Mouse (Mus musculus): ENCODE measurements at regions not wholly inside any gene's neighbourhood (a gene's known extent, or its start where the extent isn't known, plus 50 kb on each side); places are given as distances from the start of the nearest gene placed in this dataset.

DNA sequence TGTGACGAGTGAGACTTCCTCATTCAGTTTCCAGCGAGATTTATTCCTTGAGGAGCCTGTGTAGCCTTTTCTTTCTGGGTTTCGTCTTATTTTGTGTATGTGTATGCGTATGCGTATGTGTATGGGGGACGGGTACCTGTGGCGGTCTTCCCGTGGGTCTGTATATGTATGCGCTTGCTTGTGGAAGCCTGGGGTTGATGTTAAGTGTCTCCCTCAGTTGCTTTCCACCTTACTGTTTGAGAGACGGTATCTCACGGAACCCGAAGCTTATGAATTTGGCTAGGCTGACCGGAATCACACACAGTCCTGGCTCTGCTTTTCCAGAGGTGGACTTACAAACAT, 87.1 kb downstream of the Ankrd50 start:
- in situ Hi-C loops (cut with MboI, MseI), result no loop called here

- in situ Hi-C loops (cut with MboI, MseI), result no loop called here
Observed at GRCm38 (mm10) chr3:38396760-38397614, 87.7 kb downstream of the Ankrd50 start.

DNA sequence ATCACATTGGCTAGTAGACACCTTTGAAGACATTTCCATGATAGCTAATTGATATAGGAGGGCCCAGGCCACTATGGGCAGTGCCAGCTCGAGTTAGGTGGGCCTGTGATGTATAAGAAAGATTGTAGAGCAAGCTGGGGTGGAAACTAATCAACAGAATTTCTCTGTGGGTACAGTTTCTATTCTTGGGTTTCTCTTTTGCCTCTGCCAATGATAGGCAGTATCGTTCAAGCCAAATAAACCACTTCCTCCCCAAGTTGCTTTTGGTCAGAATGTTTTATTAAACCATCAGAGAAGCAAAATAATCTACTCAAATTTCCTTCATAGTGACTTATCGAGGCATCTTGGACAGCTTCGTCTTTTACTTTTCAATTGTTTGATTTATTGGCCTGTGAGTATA, 90.3 kb downstream of the Ankrd50 start:
- in situ Hi-C loops (cut with MboI, MseI), result no loop called here

- in situ Hi-C loops (cut with MboI, MseI), result no loop called here
Observed at GRCm38 (mm10) chr3:38389647-38390046, 95.0 kb downstream of the Ankrd50 start.

- in situ Hi-C loops (cut with MboI, MseI), result no loop called here
Observed at GRCm38 (mm10) chr3:38388961-38389360, 95.7 kb downstream of the Ankrd50 start.

GRCm38 (mm10) chr3:38382743-38383142, 101.9 kb downstream of the Ankrd50 start:
- in situ Hi-C loops (cut with MboI, MseI), result no loop called here

DNA sequence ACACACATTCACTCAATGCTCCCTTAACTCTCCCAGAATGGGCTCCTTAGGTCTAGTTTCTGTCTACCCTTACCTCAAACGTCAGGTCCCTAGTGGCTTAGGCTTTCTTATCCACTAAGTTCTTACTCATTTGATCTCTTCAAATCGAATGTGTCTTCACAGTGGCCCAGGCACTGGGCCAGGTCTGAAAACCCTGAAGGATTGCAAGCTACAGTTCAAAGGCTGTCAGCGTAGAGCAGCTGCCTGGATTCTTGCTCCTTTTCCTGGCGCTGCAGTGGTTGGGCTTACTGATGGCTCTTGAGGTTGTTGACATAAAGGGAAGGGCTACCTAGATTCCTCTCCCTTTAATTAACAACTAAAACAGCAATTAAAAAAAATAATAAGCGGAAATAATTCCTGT, 103.0 kb downstream of the Ankrd50 start:
- in situ Hi-C loops (cut with MboI, MseI), result no loop called here

DNA sequence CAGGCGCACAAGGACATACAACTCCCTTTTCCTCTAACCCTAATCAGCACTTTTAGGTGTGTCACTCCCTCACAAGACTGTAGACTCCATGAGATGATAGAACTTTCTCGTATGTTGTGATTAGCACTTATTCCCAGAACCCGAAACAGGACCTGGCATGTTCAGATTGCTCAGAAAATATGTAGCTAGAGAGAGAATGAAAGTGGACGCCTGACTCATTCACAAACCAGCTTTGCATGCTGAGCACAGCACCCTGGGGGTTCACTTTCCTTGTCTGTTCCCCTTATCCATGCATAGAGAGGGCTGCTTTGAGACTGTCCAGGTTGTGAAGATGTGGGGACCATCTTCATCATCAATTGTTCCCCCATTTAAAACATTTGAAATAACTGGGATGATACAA, 111.0 kb downstream of the Ankrd50 start:
- in situ Hi-C loops (cut with MboI, MseI), result no loop called here

DNA sequence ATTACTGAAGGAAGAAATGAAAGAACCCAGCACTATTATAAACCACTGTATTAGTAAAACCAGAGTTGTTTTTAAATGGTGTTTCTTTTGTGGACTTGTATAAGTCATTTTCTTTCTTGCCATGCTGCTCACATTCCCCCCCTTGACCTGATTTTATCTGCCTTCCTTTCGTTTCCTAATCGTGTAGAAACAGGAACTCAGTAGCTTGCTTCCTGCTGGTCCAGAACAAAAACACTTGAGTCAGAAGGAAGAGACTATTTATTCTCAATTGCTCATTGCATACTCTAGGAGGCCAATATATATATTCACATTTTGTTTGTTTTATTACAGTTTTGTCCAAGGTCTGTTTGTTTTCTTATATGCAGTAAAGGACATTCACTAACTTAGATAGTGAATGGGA, 112.9 kb downstream of the Ankrd50 start:
- in situ Hi-C loops (cut with MboI, MseI), result no loop called here

- in situ Hi-C loops (cut with MboI, MseI), result no loop called here
Observed at GRCm38 (mm10) chr3:38363888-38364287, 120.8 kb downstream of the Ankrd50 start.

GRCm38 (mm10) chr3:38361411-38361810, 123.2 kb downstream of the Ankrd50 start:
- in situ Hi-C loops (cut with MboI, MseI), result no loop called here

DNA sequence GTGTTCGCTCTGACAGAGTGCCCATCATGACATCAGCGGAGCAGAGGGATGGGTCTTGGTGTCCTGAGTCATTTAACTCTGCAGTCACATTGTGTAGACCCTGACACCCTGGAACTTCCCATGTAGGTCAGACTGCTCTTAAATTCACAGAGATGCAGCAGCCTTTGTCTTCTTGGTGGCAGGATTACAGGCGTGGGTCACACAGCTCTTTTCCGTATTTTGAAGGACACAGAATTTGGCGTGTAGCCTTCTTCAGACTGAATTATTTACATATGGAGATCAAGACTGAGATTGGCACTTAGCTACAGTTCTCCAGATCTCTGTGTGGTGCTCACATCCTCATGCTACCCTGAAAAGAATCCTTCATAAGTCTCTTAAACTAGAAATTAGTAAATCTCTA, 123.7 kb downstream of the Ankrd50 start:
- in situ Hi-C loops (cut with MboI, MseI), result no loop called here

DNA sequence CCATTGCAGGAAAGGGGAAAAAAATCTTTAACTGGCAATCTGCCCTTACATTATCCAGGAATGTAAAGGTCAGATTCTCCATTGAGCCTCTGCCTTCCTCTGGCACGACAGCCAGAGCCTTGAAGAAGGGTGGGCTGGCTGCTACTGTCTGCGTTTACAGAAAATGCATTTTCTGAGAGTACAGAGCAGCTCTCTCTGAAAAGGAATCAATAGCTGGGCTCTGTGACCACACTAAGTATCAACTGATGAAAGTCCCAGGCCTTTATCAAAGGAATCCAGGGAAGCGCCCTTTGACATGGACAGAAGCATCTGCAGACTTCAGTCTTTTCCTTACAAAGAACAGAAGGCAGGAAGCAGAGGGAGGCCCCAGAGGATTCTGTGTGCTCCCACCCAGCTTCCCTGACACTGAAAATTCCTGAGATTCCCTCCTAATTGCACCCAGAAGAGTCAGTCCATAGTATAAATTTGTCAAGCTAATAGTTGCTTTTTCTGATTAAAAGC, 124.2 kb downstream of the Ankrd50 start:
- in situ Hi-C loops (cut with MboI, MseI), result no loop called here

GRCm38 (mm10) chr3:38357905-38358491, 126.6 kb downstream of the Ankrd50 start:
- in situ Hi-C loops (cut with MboI, MseI), result no loop called here

- in situ Hi-C loops (cut with MboI, MseI), result no loop called here
Observed at GRCm38 (mm10) chr3:38344283-38344682, 140.4 kb downstream of the Ankrd50 start.

GRCm38 (mm10) chr3:38341666-38342065, 143.0 kb downstream of the Ankrd50 start:
- in situ Hi-C loops (cut with MboI, MseI), result no loop called here

DNA sequence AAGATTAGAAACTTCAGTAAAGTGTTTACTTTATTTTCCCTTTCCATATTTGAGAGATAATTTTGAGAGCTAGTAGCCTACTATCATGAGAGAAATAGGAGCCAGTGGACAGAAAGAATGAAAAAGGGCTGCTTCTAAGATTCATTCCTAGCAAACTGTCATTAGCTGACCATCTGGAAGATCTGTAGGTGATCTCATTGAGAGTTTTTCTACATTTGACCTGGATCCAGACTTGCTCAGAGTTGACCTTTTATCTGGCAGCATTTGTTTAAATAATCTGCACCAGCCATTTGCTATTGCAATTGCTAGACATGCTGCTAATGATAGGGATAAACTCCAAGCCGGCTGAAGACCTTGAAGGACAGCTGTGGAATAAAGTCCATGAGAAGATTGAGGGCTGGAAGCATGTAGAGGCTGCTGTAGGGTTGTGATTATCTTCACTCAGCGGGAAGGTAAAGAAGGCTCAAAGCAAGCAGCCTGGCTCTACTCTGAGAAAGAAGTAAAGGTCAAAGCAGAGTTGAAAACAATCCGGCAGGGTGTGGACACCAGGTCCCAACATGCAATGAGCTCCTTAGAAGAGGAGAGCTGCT, 151.2 kb downstream of the Ankrd50 start:
- in situ Hi-C loops (cut with MboI, MseI), result no loop called here

- in situ Hi-C loops (cut with MboI, MseI), result no loop called here
Observed at GRCm38 (mm10) chr3:38331169-38331568, 153.5 kb downstream of the Ankrd50 start.

DNA sequence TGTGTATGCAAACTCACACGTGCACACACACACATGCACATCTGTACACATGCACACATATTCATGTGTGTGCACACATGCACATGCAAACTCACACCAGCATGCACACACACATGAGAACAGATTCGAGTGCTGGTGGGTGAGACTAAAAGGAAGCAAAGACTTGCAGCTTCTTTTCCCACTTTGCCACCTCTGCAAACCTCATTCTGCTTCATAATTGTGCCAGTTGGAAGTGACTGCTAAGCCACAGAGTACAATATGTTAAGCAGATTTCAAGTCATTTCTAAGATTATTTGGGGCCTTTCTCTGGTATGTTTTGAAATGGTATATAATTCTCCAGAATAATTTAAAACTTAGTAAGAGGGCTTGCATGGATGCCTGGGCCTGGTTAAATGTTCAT, 157.4 kb downstream of the Ankrd50 start:
- in situ Hi-C loops (cut with MboI, MseI), result no loop called here

- in situ Hi-C loops (cut with MboI, MseI), result no loop called here
Observed at GRCm38 (mm10) chr3:38326211-38326610, 158.4 kb downstream of the Ankrd50 start.

- in situ Hi-C loops (cut with MboI, MseI), result no loop called here
Observed at GRCm38 (mm10) chr3:38324663-38325062, 160.0 kb downstream of the Ankrd50 start.

- in situ Hi-C loops (cut with MboI, MseI), result no loop called here
Observed at GRCm38 (mm10) chr3:38322426-38322825, 162.2 kb downstream of the Ankrd50 start.

GRCm38 (mm10) chr3:38321620-38322019, 163.0 kb downstream of the Ankrd50 start:
- in situ Hi-C loops (cut with MboI, MseI), result no loop called here

Measured in T-helper 1 cell (primary cell).